Mouse (Mus musculus) midbrain, embryonic 10.5 days (tissue): ENCODE data around the gene Cyp4f13. TPM values are rescaled to one million over a fixed set of nuclear protein-coding genes. Genes with fewer than 3 reads are reported as not detected.

Source experiments
- DNase-seq: peaks from one replicate; pipeline ENCODE4 v3.0.0-alpha.2; 2017; ENCODE audit warnings: low spot score
- H3K27ac ChIP-seq: fragments of 300-500 bp; sonication (generic); replicated peaks from 2 replicates; pipeline ENCODE4 v1.5.1; 2016; ENCODE audit warnings: mild to moderate bottlenecking
- H3K27me3 ChIP-seq: fragments of 300-500 bp; sonication (generic); 2 replicates; pipeline ENCODE4 v1.6.1; 2016; ENCODE audit warnings: low read depth, mild to moderate bottlenecking; ENCODE audit not compliant: poor library complexity, severe bottlenecking
- H3K36me3 ChIP-seq: fragments of 300-500 bp; sonication (generic); 2 replicates; pipeline ENCODE4 v1.6.1; 2016; ENCODE audit warnings: mild to moderate bottlenecking, moderate library complexity
- H3K4me1 ChIP-seq: fragments of 300-500 bp; sonication (generic); 2 replicates; pipeline ENCODE4 v1.6.1; 2016
- H3K4me3 ChIP-seq: fragments of 300-500 bp; sonication (generic); 2 replicates; pipeline ENCODE4 v1.5.1; 2016; ENCODE audit warnings: mild to moderate bottlenecking, moderate library complexity
- H3K9me3 ChIP-seq: fragments of 300-500 bp; sonication (generic); replicated peaks from 2 replicates; pipeline ENCODE4 v1.6.1; 2016; ENCODE audit warnings: mild to moderate bottlenecking
- WGBS: fragments of 180-500 bp; shearing (Covaris S2); methylation state at CpG from one replicate; pipeline ENCODE4 v1.1.7; 2016; 5-methylcytosine and 5-hydroxymethylcytosine counted together
- polyA plus RNA-seq: library from polyadenylated mRNA; unstranded; fragments of >200 nt; fragmentation: Nextera tagmentation; extraction: Ambion mirVana; gene quantifications from 2 replicates; pipeline ENCODE4 v1.2.1, GENCODE M21; 2016

Gene Cyp4f13
- polyA plus RNA-seq, 1 experiment from 2014 or later: 1.6 TPM

GRCm38 (mm10) chr17:32944402-32945035 is 2.7 kb downstream of the Cyp4f13 start:
- H3K36me3 ChIP-seq: no peaks in the 10 kb centered on the region
- no peak overlapping the region for H3K27ac ChIP-seq
- H3K27me3 ChIP-seq: no peaks in the 10 kb centered on the region
- H3K4me1 ChIP-seq: 0 out of 2 replicates have a peak, but pooled peaks cover 4% of the 10 kb centered on the region
- no peak for DNase-seq
- H3K9me3 ChIP-seq: no peaks in the 10 kb centered on the region
- no peak overlapping the region for H3K4me3 ChIP-seq
- WGBS: 73% methylated on average over 3 of the region's 3 CpGs

DNA sequence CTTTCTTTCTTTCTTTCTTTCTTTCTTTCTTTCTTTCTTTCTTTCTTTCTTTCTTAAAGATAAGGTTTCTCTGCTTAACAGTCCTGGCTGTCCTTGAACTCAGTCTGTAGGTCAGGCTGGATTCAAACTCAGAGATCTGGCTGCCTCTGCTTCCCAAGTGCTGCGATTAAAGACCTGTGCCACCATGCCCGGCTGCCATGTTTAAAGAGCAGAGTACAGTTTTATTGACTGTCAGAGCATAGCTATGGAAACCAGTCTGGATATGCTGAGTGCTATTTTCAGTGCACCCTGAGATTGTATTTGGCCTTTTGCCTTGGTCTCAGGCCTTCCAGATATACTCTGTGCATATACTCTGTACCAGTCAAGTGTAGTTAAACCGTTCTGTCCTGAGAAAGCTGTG is 3.5 kb downstream of the Cyp4f13 start:
- 0 out of 2 replicates have a peak, but pooled peaks cover 4% of the 10 kb centered on the region for H3K4me1 ChIP-seq
- no peaks in the 10 kb centered on the region for H3K9me3 ChIP-seq
- no peak overlapping the region for H3K27ac ChIP-seq
- H3K4me3 ChIP-seq: no peak overlapping the region
- H3K27me3 ChIP-seq: no peaks in the 10 kb centered on the region
- H3K36me3 ChIP-seq: no peaks in the 10 kb centered on the region
- DNase-seq: no peak
- 88% methylated on average over 3 of the region's 3 CpGs for WGBS

- no peaks in the 10 kb centered on the region for H3K9me3 ChIP-seq
- no peak overlapping the region for H3K4me3 ChIP-seq
- no peak for DNase-seq
- 78% methylated on average over 4 of the region's 4 CpGs for whole genome bisulfite sequencing
- H3K36me3 ChIP-seq: no peaks in the 10 kb centered on the region
- H3K27ac ChIP-seq: no peak overlapping the region
- H3K4me1 ChIP-seq: no peaks in the 10 kb centered on the region
- no peaks in the 10 kb centered on the region for H3K27me3 ChIP-seq
Measured at GRCm38 (mm10) chr17:32939831-32940230, 7.4 kb downstream of the Cyp4f13 start.

- WGBS: 85% methylated on average over 5 of the region's 5 CpGs
- Histone ChIP-seq H3K4me3 (no peak overlapping the region), H3K27me3 (no peaks in the 10 kb centered on the region; the same call in 1 of the 2 replicates), H3K4me1 (peaks cover 14% of the 10 kb centered on the region), H3K36me3 (no peaks in the 10 kb centered on the region), H3K27ac (no peak overlapping the region), H3K9me3 (no peaks in the 10 kb centered on the region)
- DNase-seq: no peak
Measured at GRCm38 (mm10) chr17:32927803-32928202, 19.4 kb downstream of the Cyp4f13 start.

DNA sequence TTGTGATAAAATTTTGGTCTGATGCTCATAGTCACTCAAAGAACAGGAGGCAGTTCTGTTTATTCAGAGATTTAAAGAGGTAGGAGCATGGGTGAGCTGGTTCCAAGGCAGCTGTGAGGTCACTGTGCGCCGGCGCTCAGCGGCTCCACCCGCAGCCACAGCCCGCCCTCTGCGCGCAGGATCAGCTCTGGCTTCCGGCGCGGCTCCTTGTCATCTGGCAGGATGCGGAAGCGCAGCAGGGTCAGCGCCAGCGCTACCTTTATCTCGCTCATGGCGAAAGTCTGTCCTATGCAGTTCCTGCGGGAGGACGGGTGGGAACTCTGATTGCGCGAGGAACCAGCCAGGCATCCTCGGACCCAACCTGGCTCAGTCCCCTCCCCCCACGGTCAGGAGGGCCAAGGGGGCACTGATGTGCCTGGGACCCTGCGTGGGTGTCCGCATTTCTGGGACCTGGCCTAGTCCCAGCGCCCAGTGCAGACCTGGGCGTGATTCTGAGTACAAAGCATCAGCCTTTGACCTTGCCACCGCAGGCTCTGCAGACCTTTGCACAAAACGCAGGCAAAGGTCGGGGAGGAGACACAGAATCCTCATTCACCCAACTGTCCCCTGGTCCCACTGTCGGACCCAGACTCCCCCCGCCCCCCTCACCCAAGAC is 22.4 kb downstream of the Cyp4f13 start:
- Histone ChIP-seq H3K27me3 (no peaks in the 10 kb centered on the region; the same call in 1 of the 2 replicates), H3K4me1 (peaks cover 14% of the 10 kb centered on the region), H3K9me3 (peaks cover 4% of the 10 kb centered on the region), H3K36me3 (no peaks in the 10 kb centered on the region), H3K4me3 (peak overlapping the region; percentile 66), H3K27ac (peak overlapping the region; percentile 90)
- WGBS: 14% methylated on average over 32 of the region's 32 CpGs
- peak; percentile 83 for DNase-seq

DNA sequence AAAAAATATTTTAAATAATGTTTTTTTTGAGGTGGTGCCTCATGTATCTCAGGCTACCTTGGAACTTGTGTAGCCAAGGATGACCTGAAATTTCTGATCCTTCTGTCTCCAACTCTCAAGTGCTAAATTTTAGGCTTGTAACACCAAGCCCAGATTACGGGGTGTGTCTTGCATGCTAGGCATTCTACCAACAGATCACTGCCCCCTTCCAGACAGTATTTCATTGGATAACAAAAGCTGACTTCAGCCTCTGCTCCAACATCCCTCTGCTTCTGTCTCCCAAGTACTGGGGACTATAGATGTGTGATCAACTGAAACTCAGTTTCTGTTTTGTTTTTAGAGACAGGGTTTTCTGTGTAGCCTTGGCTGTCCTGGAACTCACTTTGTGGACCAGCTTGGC is 23.5 kb downstream of the Cyp4f13 start:
- Histone ChIP-seq H3K9me3 (peaks cover 4% of the 10 kb centered on the region), H3K27me3 (no peaks in the 10 kb centered on the region; the same call in 1 of the 2 replicates), H3K4me3 (no peak overlapping the region), H3K27ac (no peak overlapping the region), H3K4me1 (peaks cover 14% of the 10 kb centered on the region), H3K36me3 (no peaks in the 10 kb centered on the region)
- WGBS: 88% methylated on average over 1 of the region's 1 CpGs
- DNase-seq: no peak

DNA sequence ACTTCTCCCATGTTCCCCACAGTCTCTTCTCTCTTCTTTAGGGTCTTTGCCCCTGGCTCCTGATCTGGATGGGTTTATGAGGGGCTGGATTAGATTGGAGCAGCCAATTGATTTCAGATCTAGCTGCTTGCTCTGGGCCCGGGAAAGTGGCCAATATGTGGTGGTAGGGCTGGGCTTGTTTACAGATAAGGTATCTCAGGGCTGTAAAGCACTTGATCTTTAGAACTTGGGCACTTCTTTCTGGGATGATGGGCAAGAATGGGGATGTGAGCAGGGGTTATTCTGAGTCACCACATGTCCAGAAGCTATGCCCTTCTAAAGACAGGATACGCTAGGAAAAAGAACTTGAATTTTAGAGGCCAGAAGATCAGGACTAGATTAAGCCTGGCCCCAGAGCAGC is 28.1 kb downstream of the Cyp4f13 start:
- Histone ChIP-seq H3K27ac (no peak overlapping the region), H3K9me3 (peaks cover 4% of the 10 kb centered on the region), H3K4me1 (peaks cover 1% of the 10 kb centered on the region; the same call in 1 of the 2 replicates), H3K27me3 (no peaks in the 10 kb centered on the region), H3K36me3 (no peaks in the 10 kb centered on the region), H3K4me3 (no peak overlapping the region)
- 87% methylated on average over 2 of the region's 2 CpGs for WGBS
- DNase-seq: no peak

- no peak for DNase-seq
- 75% methylated on average over 2 of the region's 2 CpGs for WGBS
- Histone ChIP-seq H3K27me3 (no peaks in the 10 kb centered on the region), H3K4me3 (no peak within 1 kb of the TSS), H3K36me3 (no peaks in the 10 kb centered on the region), H3K4me1 (no peaks in the 10 kb centered on the region), H3K9me3 (peaks cover 4% of the 10 kb centered on the region), H3K27ac (no peak within 1 kb of the TSS)
Measured at GRCm38 (mm10) chr17:32917131-32917530, 30.1 kb downstream of the Cyp4f13 start, which contains the start of gene Cyp4f14. Gene Cyp4f14, minus strand, starts transcription at chr17:32917342.

GRCm38 (mm10) chr17:32916075-32916474 is 31.1 kb downstream of the Cyp4f13 start:
- Histone ChIP-seq H3K4me3 (no peak overlapping the region), H3K27ac (no peak overlapping the region), H3K36me3 (no peaks in the 10 kb centered on the region), H3K4me1 (no peaks in the 10 kb centered on the region), H3K9me3 (peaks cover 4% of the 10 kb centered on the region), H3K27me3 (no peaks in the 10 kb centered on the region)
- no peak for DNase-seq
- WGBS: 85% methylated on average over 1 of the region's 1 CpGs

DNA sequence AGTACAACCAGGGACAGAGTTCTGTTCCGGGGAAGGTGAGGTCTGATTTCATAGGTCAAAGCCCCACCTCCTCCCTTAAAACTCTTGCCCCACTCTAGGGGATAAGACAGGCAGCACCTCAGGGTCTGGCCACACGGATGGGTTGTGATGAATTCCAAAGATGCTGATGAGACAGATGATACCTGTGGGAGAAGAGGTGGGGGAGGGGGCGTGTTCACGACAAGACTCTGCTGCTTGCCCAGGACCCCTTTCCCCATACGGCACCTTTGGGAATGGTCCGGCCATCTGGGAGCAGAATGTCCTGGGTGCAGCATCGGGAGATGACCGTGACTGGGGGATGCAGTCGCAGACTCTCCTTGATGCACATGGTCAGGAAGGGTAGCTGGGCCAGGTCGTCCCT is 41.0 kb downstream of the Cyp4f13 start:
- DNase-seq: no peak
- 79% methylated on average over 10 of the region's 10 CpGs for WGBS
- Histone ChIP-seq H3K4me3 (no peak overlapping the region), H3K27me3 (0 out of 2 replicates have a peak, but pooled peaks cover 8% of the 10 kb centered on the region), H3K27ac (no peak overlapping the region), H3K4me1 (0 out of 2 replicates have a peak, but pooled peaks cover 4% of the 10 kb centered on the region), H3K36me3 (no peaks in the 10 kb centered on the region), H3K9me3 (no peaks in the 10 kb centered on the region)

DNA sequence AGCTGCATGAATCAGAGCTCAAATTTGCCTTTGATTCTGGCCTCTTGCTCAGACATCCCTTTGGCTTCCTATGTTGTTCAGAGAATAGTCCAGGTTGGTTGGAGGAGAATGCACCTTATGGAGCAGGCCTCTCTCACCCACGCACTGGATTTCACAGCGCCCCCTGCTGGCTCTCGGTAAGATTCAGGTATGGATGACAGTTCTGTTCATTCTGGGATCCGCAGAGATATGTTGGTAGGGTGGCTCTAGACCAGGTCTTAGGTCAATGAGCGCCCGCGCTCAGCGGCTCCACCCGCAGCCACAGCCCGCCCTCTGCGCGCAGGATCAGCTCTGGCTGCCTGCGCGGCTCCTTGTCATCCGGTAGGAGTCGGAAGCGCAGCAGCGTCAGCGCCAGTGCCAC is 42.0 kb downstream of the Cyp4f13 start:
- Histone ChIP-seq H3K9me3 (no peaks in the 10 kb centered on the region), H3K4me3 (peak overlapping the region; percentile 36), H3K4me1 (0 out of 2 replicates have a peak, but pooled peaks cover 4% of the 10 kb centered on the region), H3K36me3 (no peaks in the 10 kb centered on the region), H3K27me3 (0 out of 2 replicates have a peak, but pooled peaks cover 8% of the 10 kb centered on the region), H3K27ac (no peak overlapping the region)
- DNase-seq: peak; percentile 51
- WGBS: 12% methylated on average over 19 of the region's 19 CpGs

DNA sequence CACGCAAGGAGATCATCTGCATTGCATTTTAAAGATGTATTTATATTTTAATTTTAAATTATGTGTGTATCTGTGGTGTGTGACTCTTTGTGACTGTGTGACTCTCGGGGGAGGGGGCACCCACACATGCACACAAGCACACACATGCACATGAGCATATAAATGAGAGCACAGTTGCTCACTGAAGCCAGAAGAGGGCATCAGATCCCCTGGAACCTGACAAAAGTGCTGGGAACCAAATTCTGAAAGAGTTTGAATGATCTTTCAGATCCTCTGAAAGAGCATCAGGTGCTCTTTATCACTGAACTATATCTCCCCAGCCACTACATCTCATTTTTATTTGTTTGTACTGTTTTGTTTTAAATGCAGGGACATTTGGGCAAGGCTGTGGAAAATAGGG is 42.8 kb downstream of the Cyp4f13 start:
- no peak for DNase-seq
- H3K9me3 ChIP-seq: no peaks in the 10 kb centered on the region
- H3K27ac ChIP-seq: no peak overlapping the region
- no peak overlapping the region for H3K4me3 ChIP-seq
- WGBS: 70% methylated on average over 2 of the region's 2 CpGs
- 0 out of 2 replicates have a peak, but pooled peaks cover 4% of the 10 kb centered on the region for H3K4me1 ChIP-seq
- H3K27me3 ChIP-seq: 0 out of 2 replicates have a peak, but pooled peaks cover 8% of the 10 kb centered on the region
- no peaks in the 10 kb centered on the region for H3K36me3 ChIP-seq
